Mouse (Mus musculus): ENCODE results near the gene Fam71f1. TPM values are rescaled to one million over a fixed set of nuclear protein-coding genes. Genes with fewer than 3 reads are reported as not detected.

Gene Fam71f1
- total RNA-seq (2015) (not detected in 2 replicates), total RNA-seq (2017) (not detected in 2 replicates)

GRCm38 (mm10) chr6:29318879-29319278 lies at the start of gene Fam71f1:
Gene Fam71f1, plus strand, starts transcription at chr6:29319140.
- ATAC-seq (ENCODE audit: poor library complexity, severe bottlenecking) = no peak

- no peak for ATAC-seq (ENCODE audit: poor library complexity, severe bottlenecking)
Observed at GRCm38 (mm10) chr6:29270961-29271360, 48.0 kb upstream of the Fam71f1 start.

- ATAC-seq (ENCODE audit: poor library complexity, severe bottlenecking) = peak; percentile 99
Observed at GRCm38 (mm10) chr6:29272312-29273072, 46.4 kb upstream of the Fam71f1 start, which contains the start of gene Hilpda. Gene Hilpda, plus strand, starts transcription at chr6:29272488.

GRCm38 (mm10) chr6:29276746-29277145 lies 42.2 kb upstream of the Fam71f1 start:
- no peak for ATAC-seq (ENCODE audit: poor library complexity, severe bottlenecking)

GRCm38 (mm10) chr6:29278513-29279267 lies 40.2 kb upstream of the Fam71f1 start:
- ATAC-seq (ENCODE audit: poor library complexity, severe bottlenecking) = peak; percentile 73

GRCm38 (mm10) chr6:29279293-29279692 lies 39.6 kb upstream of the Fam71f1 start, which contains the start of gene Fam71f2:
Gene Fam71f2, plus strand, starts transcription at chr6:29279593.
- ATAC-seq (ENCODE audit: poor library complexity, severe bottlenecking) = no peak

GRCm38 (mm10) chr6:29280671-29281070 lies 38.3 kb upstream of the Fam71f1 start:
- no peak for ATAC-seq (ENCODE audit: poor library complexity, severe bottlenecking)

GRCm38 (mm10) chr6:29286870-29287269 lies 32.1 kb upstream of the Fam71f1 start:
- no peak for ATAC-seq (ENCODE audit: poor library complexity, severe bottlenecking)

- no peak for ATAC-seq (ENCODE audit: poor library complexity, severe bottlenecking)
Observed at GRCm38 (mm10) chr6:29287481-29287880, 31.5 kb upstream of the Fam71f1 start.

GRCm38 (mm10) chr6:29287944-29288343 lies 31.0 kb upstream of the Fam71f1 start:
- no peak for ATAC-seq (ENCODE audit: poor library complexity, severe bottlenecking)

- ATAC-seq (ENCODE audit: poor library complexity, severe bottlenecking) = no peak
Observed at GRCm38 (mm10) chr6:29288651-29289050, 30.3 kb upstream of the Fam71f1 start.

- no peak for ATAC-seq (ENCODE audit: poor library complexity, severe bottlenecking)
Observed at GRCm38 (mm10) chr6:29299112-29299511, 19.8 kb upstream of the Fam71f1 start.

GRCm38 (mm10) chr6:29303251-29303650 lies 15.7 kb upstream of the Fam71f1 start:
- no peak for ATAC-seq (ENCODE audit: poor library complexity, severe bottlenecking)

- ATAC-seq (ENCODE audit: poor library complexity, severe bottlenecking) = no peak
Observed at GRCm38 (mm10) chr6:29303726-29304125, 15.2 kb upstream of the Fam71f1 start.

- ATAC-seq (ENCODE audit: poor library complexity, severe bottlenecking) = no peak
Observed at GRCm38 (mm10) chr6:29305462-29305861, 13.5 kb upstream of the Fam71f1 start.

- no peak for ATAC-seq (ENCODE audit: poor library complexity, severe bottlenecking)
Observed at GRCm38 (mm10) chr6:29308846-29309605, 9.9 kb upstream of the Fam71f1 start.

- ATAC-seq (ENCODE audit: poor library complexity, severe bottlenecking) = no peak
Observed at GRCm38 (mm10) chr6:29313690-29314202, 5.2 kb upstream of the Fam71f1 start.

GRCm38 (mm10) chr6:29317286-29317685 lies 1.7 kb upstream of the Fam71f1 start:
- no peak for ATAC-seq (ENCODE audit: poor library complexity, severe bottlenecking)

- no peak for ATAC-seq (ENCODE audit: poor library complexity, severe bottlenecking)
Observed at GRCm38 (mm10) chr6:29317941-29318340, 999 bp upstream of the Fam71f1 start.

- no peak for ATAC-seq (ENCODE audit: poor library complexity, severe bottlenecking)
Observed at GRCm38 (mm10) chr6:29321586-29321985, 2.6 kb downstream of the Fam71f1 start.

- no peak for ATAC-seq (ENCODE audit: poor library complexity, severe bottlenecking)
Observed at GRCm38 (mm10) chr6:29322147-29322546, 3.2 kb downstream of the Fam71f1 start.
